Mouse (Mus musculus) embryo, embryonic 10.5 days (tissue): ENCODE measurements around the gene Irgm1.
"Not testable (repeated sequence)": the region's sequence is repeated elsewhere in the genome, so short reads cannot be mapped to it uniquely, and the experiment has no call there.

Experiments used
- DNase-seq: peaks from one replicate; pipeline ENCODE4 v3.0.0-alpha.2; 2015; ENCODE audit warnings: low spot score

Gene Irgm1

GRCm38 (mm10) chr11:48853474-48854180 lies 17.9 kb downstream of the Irgm1 start:
- DNase-seq = peak; percentile 93

GRCm38 (mm10) chr11:48852624-48853473 lies 18.6 kb downstream of the Irgm1 start:
- no peak for DNase-seq

GRCm38 (mm10) chr11:48852190-48852589 lies 19.3 kb downstream of the Irgm1 start:
- DNase-seq = no peak

- no peak for DNase-seq
Observed at GRCm38 (mm10) chr11:48851270-48851995, 20.1 kb downstream of the Irgm1 start.

GRCm38 (mm10) chr11:48850240-48850639 lies 21.2 kb downstream of the Irgm1 start:
- no peak for DNase-seq

- no peak for DNase-seq
Observed at GRCm38 (mm10) chr11:48846881-48847280, 24.6 kb downstream of the Irgm1 start.

- not testable (repeated sequence) for DNase-seq
Observed at GRCm38 (mm10) chr11:48846362-48846761, 25.1 kb downstream of the Irgm1 start.

GRCm38 (mm10) chr11:48845244-48845815 lies 26.2 kb downstream of the Irgm1 start:
- no peak for DNase-seq

GRCm38 (mm10) chr11:48844309-48844708 lies 27.2 kb downstream of the Irgm1 start:
- DNase-seq = no peak

- DNase-seq = no peak
Observed at GRCm38 (mm10) chr11:48843202-48843601, 28.3 kb downstream of the Irgm1 start.

- no peak for DNase-seq
Observed at GRCm38 (mm10) chr11:48842378-48842792, 29.1 kb downstream of the Irgm1 start.

GRCm38 (mm10) chr11:48841213-48841612 lies 30.3 kb downstream of the Irgm1 start:
- DNase-seq = no peak

- DNase-seq = no peak
Observed at GRCm38 (mm10) chr11:48840805-48841204, 30.7 kb downstream of the Irgm1 start.

GRCm38 (mm10) chr11:48838879-48839680 lies 32.4 kb downstream of the Irgm1 start:
- DNase-seq = no peak

GRCm38 (mm10) chr11:48838181-48838797 lies 33.2 kb downstream of the Irgm1 start:
- DNase-seq = peak; percentile 59

- peak; percentile 59 for DNase-seq
Observed at GRCm38 (mm10) chr11:48837310-48838180, 33.9 kb downstream of the Irgm1 start.

GRCm38 (mm10) chr11:48836990-48837309 lies 34.5 kb downstream of the Irgm1 start:
- DNase-seq = no peak

GRCm38 (mm10) chr11:48835923-48836322 lies 35.6 kb downstream of the Irgm1 start:
- no peak for DNase-seq

GRCm38 (mm10) chr11:48833731-48834639 lies 37.5 kb downstream of the Irgm1 start:
- peak; percentile 96 for DNase-seq
